Mouse (Mus musculus): ENCODE measurements at regions not wholly inside any gene's neighbourhood (a gene's known extent, or its start where the extent isn't known, plus 50 kb on each side); places are given as distances from the start of the nearest gene placed in this dataset.
A peak's percentile ranks its signal among the peaks of the same experiment; 100 is the strongest.

GRCm38 (mm10) chr8:7796156-7796555 lies 864.9 kb downstream of the Efnb2 start:
- DNase-seq (ENCODE audit: low spot score in 2 of 2) = no peak

- no peak for DNase-seq (ENCODE audit: low spot score in 2 of 2)
Measured at GRCm38 (mm10) chr8:7763820-7764219, 897.2 kb downstream of the Efnb2 start.

GRCm38 (mm10) chr8:7760987-7761386 lies 900.1 kb downstream of the Efnb2 start:
- no peak for DNase-seq (ENCODE audit: low spot score in 2 of 2)

GRCm38 (mm10) chr8:7732726-7733125 lies 928.3 kb downstream of the Efnb2 start:
- no peak for DNase-seq (ENCODE audit: low spot score in 2 of 2)

GRCm38 (mm10) chr8:7721880-7722279 lies 939.2 kb downstream of the Efnb2 start:
- DNase-seq (ENCODE audit: low spot score in 2 of 2) = no peak

GRCm38 (mm10) chr8:7718898-7719696 lies 941.9 kb downstream of the Efnb2 start:
- DNase-seq (ENCODE audit: low spot score in 2 of 2) = peak; percentile 49 to 86

- no peak for DNase-seq (ENCODE audit: low spot score in 2 of 2)
Measured at GRCm38 (mm10) chr8:7710764-7711163, 950.3 kb downstream of the Efnb2 start.

GRCm38 (mm10) chr8:7709406-7709805 lies 951.6 kb downstream of the Efnb2 start:
- DNase-seq (ENCODE audit: low spot score in 2 of 2) = no peak

GRCm38 (mm10) chr8:7691355-7691996 lies 969.6 kb downstream of the Efnb2 start:
- DNase-seq (ENCODE audit: low spot score in 2 of 2) = no peak

- DNase-seq (ENCODE audit: low spot score in 2 of 2) = no peak
Measured at GRCm38 (mm10) chr8:7653804-7654203, 1007.2 kb downstream of the Efnb2 start.
